Mouse (Mus musculus) hindbrain, embryonic 15.5 days (tissue): ENCODE measurements around the gene Myo1d. TPM values are rescaled to one million over a fixed set of nuclear protein-coding genes. Genes with fewer than 3 reads are reported as not detected.

Experiments
- ATAC-seq: fragments of 200-750 bp; cut with Nextera tagmentation; 2 replicates; pipeline ENCODE4 v1.8.0; 2017; ENCODE audit warnings: low read depth, moderate number of reproducible peaks, moderate TSS enrichment; ENCODE audit not compliant: low FRiP score
- H3K27ac ChIP-seq: fragments of 300-500 bp; sonication (generic); replicated peaks from 2 replicates; pipeline ENCODE4 v1.5.1; 2015; ENCODE audit warnings: mild to moderate bottlenecking, inconsistent platforms
- H3K27me3 ChIP-seq: fragments of 300-500 bp; sonication (generic); 2 replicates; pipeline ENCODE4 v1.6.1; 2015; ENCODE audit warnings: control low read depth, inconsistent platforms
- H3K36me3 ChIP-seq: fragments of 300-500 bp; sonication (generic); 2 replicates; pipeline ENCODE4 v1.6.1; 2015; ENCODE audit warnings: control low read depth, inconsistent platforms
- H3K4me1 ChIP-seq: fragments of 300-500 bp; sonication (generic); replicated peaks from 2 replicates; pipeline ENCODE4 v1.6.1; 2015; ENCODE audit warnings: control low read depth, inconsistent platforms
- H3K4me2 ChIP-seq: fragments of 300-500 bp; sonication (generic); 2 replicates; pipeline ENCODE4 v1.6.1; 2015; ENCODE audit warnings: moderate library complexity, mild to moderate bottlenecking, inconsistent platforms
- H3K4me3 ChIP-seq: fragments of 300-500 bp; sonication (generic); 2 replicates; pipeline ENCODE4 v1.5.1; 2015; ENCODE audit warnings: mild to moderate bottlenecking, inconsistent platforms
- H3K9ac ChIP-seq: fragments of 300-500 bp; sonication (generic); 2 replicates; pipeline ENCODE4 v1.6.1; 2015; ENCODE audit warnings: inconsistent platforms
- H3K9me3 ChIP-seq: fragments of 300-500 bp; sonication (generic); 2 replicates; pipeline ENCODE4 v1.6.1; 2016; ENCODE audit warnings: control low read depth, inconsistent platforms
- WGBS: fragments of 180-500 bp; shearing (Covaris S2); methylation state at CpG from one replicate; pipeline ENCODE4 v1.1.7; 2015; 5-methylcytosine and 5-hydroxymethylcytosine counted together
- polyA plus RNA-seq: library from polyadenylated mRNA; unstranded; fragments of >200 nt; fragmentation: Nextera tagmentation; extraction: Ambion mirVana; gene quantifications from 2 replicates; pipeline ENCODE4 v1.2.1, GENCODE M21; 2015

Myo1d gene
- 2.6 and 2.8 TPM in 2 replicates for polyA plus RNA-seq

DNA sequence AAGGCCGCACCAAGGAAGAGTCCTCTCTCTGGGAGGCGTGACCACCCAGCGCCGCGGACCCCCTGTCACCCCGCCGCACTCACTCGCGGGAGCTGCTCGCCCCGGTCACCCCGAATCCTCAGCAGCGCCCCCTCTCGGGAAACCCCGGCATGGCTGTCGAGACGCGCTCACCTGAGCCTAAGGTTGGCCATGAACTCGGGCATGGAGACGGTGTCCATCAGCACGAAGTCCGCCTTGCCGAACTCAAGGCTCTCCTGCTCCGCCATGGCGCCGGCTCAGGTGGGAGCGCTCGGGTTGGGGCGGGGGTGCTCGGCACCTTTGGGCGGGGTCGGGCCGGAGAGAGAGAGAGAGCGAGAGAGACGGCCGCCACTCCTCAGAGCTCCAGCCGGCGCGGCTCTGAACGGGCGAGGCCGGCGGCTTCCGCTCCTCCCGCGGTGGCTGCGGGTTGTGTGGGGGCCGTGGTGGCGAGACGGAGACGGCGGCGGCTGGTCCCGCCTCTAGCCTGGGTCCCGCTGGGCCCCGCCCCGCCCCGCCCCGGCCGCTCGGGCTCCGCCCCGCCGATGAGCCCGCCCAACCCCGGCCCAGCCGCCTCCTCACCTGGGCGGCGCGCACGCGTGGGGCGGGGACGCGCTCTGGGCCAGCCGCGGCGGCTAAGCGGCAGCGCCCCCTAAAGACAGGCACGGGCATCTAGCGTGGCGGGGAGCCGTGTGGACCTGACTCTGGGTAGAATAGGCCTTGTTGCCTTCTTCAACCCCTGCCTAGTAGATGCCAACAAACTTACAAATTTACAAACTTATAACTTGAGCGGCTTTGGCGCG lies at the start of gene Myo1d:
Myo1d (minus strand) TSS at position 499 of the 818 bp plus-strand sequence.
- H3K27ac ChIP-seq, result peak within 1 kb of the TSS; percentile 63
- peak within 1 kb of the TSS; percentile 95 for H3K4me2 ChIP-seq
- no peaks in the 10 kb centered on the region for H3K27me3 ChIP-seq
- H3K4me1 ChIP-seq, result peaks cover 12% of the 10 kb centered on the region
- under 1% methylated on average over 76 of the region's 87 CpGs for WGBS
- peak; percentile 95 for ATAC-seq
- H3K36me3 ChIP-seq, result no peaks in the 10 kb centered on the region
- H3K9ac ChIP-seq, result peak within 1 kb of the TSS; percentile 59
- no peaks in the 10 kb centered on the region for H3K9me3 ChIP-seq
- peak within 1 kb of the TSS; percentile 75 for H3K4me3 ChIP-seq

DNA sequence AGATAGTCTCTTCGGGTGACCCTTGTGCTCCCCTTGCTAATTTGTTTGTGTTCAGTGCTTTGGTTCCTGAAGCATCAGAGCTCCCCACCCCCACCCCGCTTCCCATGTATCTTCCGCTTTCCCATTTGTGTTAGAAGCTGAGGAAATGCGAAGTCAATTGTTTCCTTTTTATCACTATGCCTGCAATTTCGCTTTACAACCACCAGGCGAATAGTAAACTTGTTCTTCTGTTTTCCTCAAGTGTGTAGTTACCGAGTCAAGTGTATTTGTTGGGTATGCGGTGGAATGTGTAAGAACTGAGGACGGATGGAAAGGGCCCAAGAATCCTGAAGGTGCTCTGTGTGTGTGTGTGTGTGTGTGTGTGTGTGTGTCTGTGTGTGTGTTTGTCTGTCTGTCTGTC lies 42.0 kb upstream of the Myo1d start:
- WGBS, result 86% methylated on average over 9 of the region's 9 CpGs
- no peaks in the 10 kb centered on the region for H3K9me3 ChIP-seq
- no peak overlapping the region for H3K9ac ChIP-seq
- H3K27me3 ChIP-seq, result no peaks in the 10 kb centered on the region
- H3K4me2 ChIP-seq, result no peak overlapping the region
- no peak overlapping the region for H3K27ac ChIP-seq
- ATAC-seq, result no peak
- no peaks in the 10 kb centered on the region for H3K36me3 ChIP-seq
- no peaks in the 10 kb centered on the region; the same call in 1 of the 2 replicates for H3K4me1 ChIP-seq
- H3K4me3 ChIP-seq, result no peak overlapping the region

DNA sequence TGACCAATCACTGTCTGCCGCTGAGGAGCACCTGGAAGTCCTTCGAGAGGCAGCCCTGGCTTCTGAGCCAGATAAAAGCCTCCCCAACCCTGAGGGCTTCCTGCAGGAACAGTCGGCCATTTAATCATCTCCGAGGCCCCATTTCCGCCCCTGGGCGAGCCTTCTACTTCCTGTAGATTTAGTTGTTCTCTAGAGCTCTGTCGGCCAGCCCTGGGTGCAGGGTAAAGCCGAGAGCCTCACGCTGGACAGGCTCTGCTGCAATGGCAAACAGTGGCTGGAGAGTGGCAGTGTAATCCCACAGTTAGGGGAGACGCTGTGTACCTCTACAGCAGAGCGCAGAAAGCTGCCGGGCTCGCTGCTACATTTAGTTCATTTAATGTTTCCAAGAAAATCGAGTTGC lies 41.5 kb upstream of the Myo1d start:
- Histone ChIP-seq H3K9me3 (no peaks in the 10 kb centered on the region), H3K27me3 (no peaks in the 10 kb centered on the region), H3K9ac (no peak overlapping the region), H3K36me3 (no peaks in the 10 kb centered on the region), H3K4me1 (no peaks in the 10 kb centered on the region; the same call in 1 of the 2 replicates), H3K4me3 (no peak overlapping the region), H3K4me2 (no peak overlapping the region), H3K27ac (no peak overlapping the region)
- 64% methylated on average over 14 of the region's 14 CpGs for WGBS
- no peak for ATAC-seq

DNA sequence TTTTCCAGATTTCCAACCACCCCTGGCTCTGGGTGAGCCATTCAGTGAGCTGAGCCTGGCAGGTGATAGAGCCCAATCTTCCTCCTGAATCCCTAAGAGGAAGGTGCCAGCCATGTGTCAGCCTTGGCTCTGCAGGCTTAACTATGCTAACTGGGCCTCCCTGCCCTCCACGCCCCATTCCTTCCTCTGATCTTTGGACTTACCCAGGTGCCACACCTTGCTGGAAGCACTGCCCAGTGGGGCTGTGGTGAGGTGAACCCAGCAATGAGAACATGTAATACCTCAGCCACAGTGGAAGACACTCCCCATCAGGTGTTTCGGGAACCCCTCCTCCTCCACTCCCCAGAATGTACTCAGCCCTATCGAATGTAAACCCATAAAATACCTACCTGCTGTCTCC lies 40.3 kb upstream of the Myo1d start:
- Histone ChIP-seq H3K27ac (no peak overlapping the region), H3K9me3 (no peaks in the 10 kb centered on the region), H3K27me3 (no peaks in the 10 kb centered on the region), H3K4me3 (no peak overlapping the region), H3K4me2 (no peak overlapping the region), H3K4me1 (no peaks in the 10 kb centered on the region; the same call in 1 of the 2 replicates), H3K9ac (no peak overlapping the region), H3K36me3 (no peaks in the 10 kb centered on the region)
- ATAC-seq, result no peak
- WGBS, result 99% methylated on average over 3 of the region's 3 CpGs

DNA sequence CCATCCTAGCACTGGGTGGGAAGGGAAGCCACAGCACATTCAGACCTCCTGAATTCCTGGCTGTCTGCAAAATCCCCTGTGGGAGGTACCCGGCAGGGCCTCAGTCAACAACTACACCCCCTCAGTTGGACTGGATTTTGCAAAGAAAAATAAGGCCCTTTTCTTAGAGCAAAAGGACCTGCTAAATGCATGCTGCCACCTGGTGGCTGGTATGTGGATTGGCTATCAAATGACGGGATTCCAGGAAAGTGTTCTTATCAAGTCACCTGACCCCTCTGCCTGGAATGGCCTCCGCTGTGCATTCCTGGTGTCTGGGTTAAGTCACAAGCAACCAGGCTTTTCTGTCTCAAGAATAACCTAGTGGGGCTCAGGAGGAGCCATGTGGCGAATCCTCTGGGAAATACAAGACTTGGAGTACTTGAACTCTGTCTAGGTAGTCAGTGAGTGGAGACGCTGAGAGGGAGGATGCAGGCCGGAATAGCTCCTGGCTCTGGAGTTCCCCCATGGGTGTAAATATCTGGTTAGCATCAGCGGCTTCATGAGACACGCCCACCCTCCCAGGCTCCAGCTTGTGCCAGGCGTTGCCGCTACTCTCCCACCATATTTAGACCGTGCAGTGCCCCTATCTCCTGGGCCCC lies 38.4 kb upstream of the Myo1d start:
- WGBS, result 47% methylated on average over 11 of the region's 11 CpGs

DNA sequence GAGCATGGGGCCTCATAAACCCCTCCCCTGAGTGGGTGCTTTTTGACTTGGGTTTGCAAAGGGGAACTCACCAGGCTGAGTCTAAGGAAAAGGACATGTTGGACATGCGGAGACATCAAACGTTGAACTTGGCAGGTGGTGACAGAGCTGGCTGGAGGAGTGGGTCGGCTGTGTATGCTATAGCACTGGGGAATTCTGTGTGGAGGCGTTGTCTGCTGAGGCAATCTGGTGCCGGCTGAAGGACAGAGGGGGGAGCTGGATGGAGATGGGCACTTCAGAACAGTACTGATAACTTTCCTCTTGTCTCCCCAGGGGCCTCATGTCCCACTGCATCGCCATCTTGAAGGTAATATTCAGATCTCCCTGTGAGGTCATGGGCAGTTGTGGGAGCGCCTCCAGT lies 35.5 kb upstream of the Myo1d start:
- 82% methylated on average over 7 of the region's 7 CpGs for WGBS
- H3K9ac ChIP-seq, result no peak overlapping the region
- no peak overlapping the region for H3K27ac ChIP-seq
- ATAC-seq, result no peak
- H3K4me3 ChIP-seq, result no peak overlapping the region
- peaks cover 13% of the 10 kb centered on the region for H3K4me1 ChIP-seq
- no peaks in the 10 kb centered on the region for H3K36me3 ChIP-seq
- H3K27me3 ChIP-seq, result no peaks in the 10 kb centered on the region
- H3K4me2 ChIP-seq, result no peak overlapping the region
- no peaks in the 10 kb centered on the region for H3K9me3 ChIP-seq

More for the DNA sequence above, 38.4 kb upstream of the Myo1d start:
- ATAC-seq, result 0 out of 2 replicates have a peak, but pooled peaks have one; percentile 34
- no peaks in the 10 kb centered on the region for H3K9me3 ChIP-seq
- no peaks in the 10 kb centered on the region for H3K27me3 ChIP-seq
- no peak overlapping the region for H3K27ac ChIP-seq
- no peak overlapping the region for H3K9ac ChIP-seq
- no peak overlapping the region for H3K4me3 ChIP-seq
- H3K4me2 ChIP-seq, result no peak overlapping the region
- no peaks in the 10 kb centered on the region for H3K36me3 ChIP-seq
- no peaks in the 10 kb centered on the region; the same call in 1 of the 2 replicates for H3K4me1 ChIP-seq

DNA sequence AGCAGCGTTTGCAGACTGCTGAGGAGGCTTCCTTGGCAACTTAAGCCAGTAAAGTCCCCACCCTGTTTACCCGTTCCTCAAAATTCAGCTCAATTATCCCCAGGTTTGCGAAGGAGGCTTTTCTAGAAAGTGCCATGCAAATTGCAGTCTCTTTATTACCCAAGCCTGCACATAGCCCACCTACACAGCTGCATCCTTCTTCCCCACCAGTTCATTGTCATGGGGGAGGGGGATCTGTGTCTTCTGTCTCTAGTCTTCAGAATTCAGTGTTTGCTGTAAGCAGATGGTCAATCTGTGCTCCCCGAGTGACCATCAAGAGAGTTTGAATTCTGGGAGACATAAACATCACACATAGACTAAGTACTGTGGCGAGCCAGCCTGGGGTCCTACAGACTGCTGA lies 31.3 kb upstream of the Myo1d start:
- no peak for ATAC-seq
- 20% methylated on average over 5 of the region's 5 CpGs for WGBS

DNA sequence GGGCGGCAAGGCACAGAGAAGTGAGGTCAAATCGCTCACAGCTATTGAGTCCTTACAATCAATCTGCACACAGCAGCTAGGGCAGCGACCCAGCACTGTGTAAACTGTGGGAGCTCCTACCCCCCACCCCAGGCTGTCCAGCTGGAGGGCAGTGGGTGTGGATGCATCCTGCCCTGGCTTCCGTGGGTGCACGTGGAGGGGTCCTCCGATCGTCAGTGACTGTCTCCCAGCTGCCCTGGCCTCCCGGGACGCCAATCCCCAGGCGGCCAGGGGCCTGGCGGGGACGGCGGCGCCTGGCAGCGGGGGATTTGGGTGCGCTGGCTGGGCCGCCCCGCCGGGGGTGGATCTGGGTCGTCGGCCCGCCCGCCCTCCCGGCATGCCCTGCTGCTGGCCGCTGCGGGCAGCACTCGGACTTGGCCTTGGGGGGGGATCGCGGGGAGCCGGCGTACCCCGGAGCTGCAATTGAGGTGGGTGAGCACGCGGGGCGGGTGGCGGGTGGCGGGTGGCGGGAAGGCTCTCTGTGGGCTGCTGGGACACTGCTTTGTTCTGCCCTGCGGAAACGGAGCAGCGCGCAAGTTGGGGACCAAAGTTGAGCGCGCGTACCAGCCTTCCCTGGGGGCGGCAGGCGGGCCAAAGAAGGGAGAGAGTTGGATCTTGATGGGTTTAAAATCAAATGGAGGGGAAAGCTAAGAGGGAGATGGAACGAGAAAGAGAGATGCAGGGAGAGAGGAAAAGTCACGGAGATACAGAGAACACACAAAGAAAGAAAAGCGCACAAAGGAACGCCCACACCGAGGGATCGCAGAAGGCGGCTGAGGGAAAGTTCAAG lies 30.4 kb upstream of the Myo1d start, which contains the start of gene Tmem98:
Tmem98 (plus strand) TSS at position 183 of the 829 bp plus-strand sequence.
- Histone ChIP-seq H3K36me3 (no peaks in the 10 kb centered on the region), H3K27ac (no peak within 1 kb of the TSS), H3K9me3 (no peaks in the 10 kb centered on the region), H3K27me3 (no peaks in the 10 kb centered on the region), H3K9ac (peak within 1 kb of the TSS; percentile 37), H3K4me3 (peak within 1 kb of the TSS; percentile 47), H3K4me1 (peaks cover 19% of the 10 kb centered on the region), H3K4me2 (peak within 1 kb of the TSS; percentile 87)
- WGBS, result under 1% methylated on average over 53 of the region's 54 CpGs
- ATAC-seq, result peak; percentile 54

More for the DNA sequence above, 31.3 kb upstream of the Myo1d start:
- Histone ChIP-seq H3K27ac (no peak overlapping the region), H3K4me1 (peaks cover 19% of the 10 kb centered on the region), H3K9ac (no peak overlapping the region; the same call in 1 of the 2 replicates), H3K36me3 (no peaks in the 10 kb centered on the region), H3K4me3 (peak overlapping the region; percentile 47), H3K27me3 (no peaks in the 10 kb centered on the region), H3K4me2 (peak overlapping the region; percentile 87), H3K9me3 (no peaks in the 10 kb centered on the region)

DNA sequence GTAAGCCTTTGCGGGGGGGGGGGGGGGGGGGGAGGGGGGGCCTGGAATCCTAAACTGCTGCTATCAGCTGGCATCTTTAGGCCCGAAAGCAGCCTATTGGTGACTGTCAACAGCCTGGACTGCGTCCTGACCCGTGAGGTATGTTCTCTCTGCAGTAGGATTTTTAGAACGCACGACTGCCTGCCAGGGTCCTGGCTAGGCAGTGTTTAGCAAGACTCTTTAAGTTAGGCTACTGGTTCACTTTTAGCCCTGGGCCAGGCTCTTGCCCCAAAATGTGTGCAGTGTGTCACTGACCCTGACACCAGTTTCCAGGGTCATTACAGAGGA lies 29.8 kb upstream of the Myo1d start:
- peak overlapping the region; percentile 87 for H3K4me2 ChIP-seq
- no peak overlapping the region for H3K27ac ChIP-seq
- no peaks in the 10 kb centered on the region for H3K9me3 ChIP-seq
- H3K27me3 ChIP-seq, result no peaks in the 10 kb centered on the region
- no peak overlapping the region for H3K9ac ChIP-seq
- 44% methylated on average over 5 of the region's 6 CpGs for WGBS
- H3K36me3 ChIP-seq, result no peaks in the 10 kb centered on the region
- ATAC-seq, result 0 out of 2 replicates have a peak, but pooled peaks have one; percentile 34
- H3K4me3 ChIP-seq, result peak overlapping the region; percentile 47; the same call in 1 of the 2 replicates
- H3K4me1 ChIP-seq, result peaks cover 19% of the 10 kb centered on the region

DNA sequence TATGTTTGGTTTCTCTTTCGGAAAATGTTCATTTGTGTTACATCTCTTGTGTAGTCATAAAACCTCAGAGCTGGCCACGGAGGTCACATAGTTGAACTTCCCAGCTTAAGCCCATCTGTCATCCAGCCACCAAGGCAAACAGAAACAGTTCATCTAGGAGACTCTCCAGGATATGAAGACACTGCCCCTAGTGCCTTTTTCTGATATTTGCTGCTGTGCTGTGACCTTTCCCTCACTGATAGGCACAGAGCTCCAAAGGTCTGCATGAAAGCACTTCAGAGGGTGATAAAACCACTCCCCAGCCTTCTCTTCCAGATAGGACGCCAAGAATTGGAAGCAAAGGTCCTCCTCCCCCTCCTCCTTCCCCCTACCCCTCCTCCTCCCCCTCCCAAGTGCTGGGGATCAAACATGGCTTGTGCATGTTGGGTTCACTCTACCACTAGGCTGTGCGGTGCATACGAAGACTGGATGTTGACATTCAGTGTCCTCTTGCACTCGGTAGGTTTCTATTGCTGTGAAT lies 28.8 kb upstream of the Myo1d start:
- Histone ChIP-seq H3K4me2 (no peak overlapping the region), H3K9ac (no peak overlapping the region), H3K27ac (no peak overlapping the region), H3K27me3 (no peaks in the 10 kb centered on the region), H3K4me3 (no peak overlapping the region), H3K36me3 (no peaks in the 10 kb centered on the region), H3K4me1 (peaks cover 19% of the 10 kb centered on the region), H3K9me3 (no peaks in the 10 kb centered on the region)
- ATAC-seq, result no peak
- 68% methylated on average over 6 of the region's 6 CpGs for WGBS

DNA sequence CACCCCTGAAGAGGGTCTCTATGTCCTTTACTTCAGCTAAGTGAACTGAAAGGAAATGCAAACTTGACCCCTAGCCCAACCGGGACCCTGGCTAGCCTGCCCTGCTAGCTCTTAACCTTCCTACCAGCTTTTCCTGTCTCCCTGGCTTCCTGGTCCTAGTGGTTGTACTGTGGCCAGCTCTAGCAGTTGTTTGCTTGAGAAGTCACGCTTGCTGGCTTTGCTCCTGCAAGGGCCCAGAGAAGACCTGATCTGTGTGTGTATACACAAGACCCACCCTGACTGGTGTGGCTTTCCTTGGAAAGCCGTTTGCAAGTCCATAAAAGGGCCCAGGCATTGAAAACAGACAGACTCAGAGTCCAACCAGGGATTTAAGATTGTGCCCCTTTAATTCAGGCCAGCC lies 22.9 kb upstream of the Myo1d start:
- Histone ChIP-seq H3K9ac (no peak overlapping the region), H3K9me3 (no peaks in the 10 kb centered on the region), H3K27ac (no peak overlapping the region), H3K36me3 (no peaks in the 10 kb centered on the region), H3K4me2 (no peak overlapping the region), H3K4me3 (no peak overlapping the region), H3K4me1 (no peaks in the 10 kb centered on the region), H3K27me3 (no peaks in the 10 kb centered on the region)
- WGBS, result 67% methylated on average over 3 of the region's 3 CpGs
- no peak for ATAC-seq
